Mouse (Mus musculus) lung, postnatal 0 days (tissue): ENCODE data around the gene Clic6.
A peak's percentile ranks its signal among the peaks of the same experiment; 100 is the strongest.

ENCODE experiments used
- CTCF ChIP-seq: IDR thresholded peaks from 2 replicates; pipeline ENCODE4 v1.5.1; 2016; ENCODE audit warnings: antibody characterized with exemption, mild to moderate bottlenecking
- EP300 ChIP-seq: IDR thresholded peaks from 2 replicates; pipeline ENCODE4 v1.6.1; 2016; ENCODE audit warnings: antibody characterized with exemption, mild to moderate bottlenecking, control low read depth

- peak; percentile 97 for TF ChIP-seq CTCF
- no peak for TF ChIP-seq EP300
These were observed 27.9 kb upstream of the Clic6 start for GRCm38 (mm10) chr16:92457594-92457993.
